Mouse (Mus musculus) T-helper 17 cell (primary cell): ENCODE measurements at regions not wholly inside any gene's neighbourhood (a gene's known extent, or its start where the extent isn't known, plus 50 kb on each side); places are given as distances from the start of the nearest gene placed in this dataset.

Experiments used
- in situ Hi-C, 2 experiments: fragments of 300-600 bp; cut with MboI, MseI; formaldehyde crosslinking; loops; 1 replicate in 1 of 2; 2 replicates in 1 of 2; pipeline ENCODE4 v1.15.1; 2025; ENCODE audit warnings: high pct_unique_total_duplicates in 2 of 2

- in situ Hi-C loops, result no loop called here
These were observed 311.9 kb downstream of the Gpat3 start for GRCm38 (mm10) chr5:101157416-101157815.

GRCm38 (mm10) chr5:101146345-101146744 is 300.8 kb downstream of the Gpat3 start:
- in situ Hi-C loops, result no loop called here

GRCm38 (mm10) chr5:101124941-101125453 is 279.5 kb downstream of the Gpat3 start:
- in situ Hi-C loops, result no loop called here

GRCm38 (mm10) chr5:101122914-101123313 is 277.4 kb downstream of the Gpat3 start:
- in situ Hi-C loops, result no loop called here

DNA sequence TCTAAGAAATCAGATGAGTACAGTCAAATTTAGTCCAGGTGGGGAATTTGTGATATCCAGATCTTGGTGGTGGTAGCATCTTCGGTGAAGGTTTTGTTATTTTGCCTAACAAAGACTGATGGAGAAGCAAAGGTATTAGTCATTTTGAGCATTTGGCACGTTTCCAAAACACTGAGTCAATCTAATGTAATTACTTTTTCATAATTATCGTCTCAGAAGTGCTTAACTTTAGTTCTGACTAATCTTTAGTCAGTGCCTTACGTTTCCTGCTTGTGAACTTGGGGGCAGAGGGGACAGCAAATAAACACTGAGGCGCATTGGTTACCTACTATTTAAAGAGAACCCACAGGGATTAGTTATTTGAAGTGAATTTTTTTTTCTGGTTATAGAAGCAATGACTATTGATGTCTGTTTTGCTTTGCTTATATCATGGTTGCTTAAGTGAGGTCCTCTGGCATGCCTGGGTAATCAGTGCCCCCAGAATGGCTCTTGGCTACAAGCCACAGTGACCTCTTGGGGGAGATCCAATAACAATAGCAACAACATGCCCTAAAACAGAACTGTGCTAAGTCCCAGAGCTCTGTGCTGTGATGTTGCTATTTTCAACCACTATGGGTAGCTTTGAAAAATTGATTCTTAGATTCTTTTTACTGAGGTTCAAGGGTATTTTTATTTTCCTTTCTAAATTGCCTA is 275.1 kb downstream of the Gpat3 start:
- in situ Hi-C loops, result no loop called here

DNA sequence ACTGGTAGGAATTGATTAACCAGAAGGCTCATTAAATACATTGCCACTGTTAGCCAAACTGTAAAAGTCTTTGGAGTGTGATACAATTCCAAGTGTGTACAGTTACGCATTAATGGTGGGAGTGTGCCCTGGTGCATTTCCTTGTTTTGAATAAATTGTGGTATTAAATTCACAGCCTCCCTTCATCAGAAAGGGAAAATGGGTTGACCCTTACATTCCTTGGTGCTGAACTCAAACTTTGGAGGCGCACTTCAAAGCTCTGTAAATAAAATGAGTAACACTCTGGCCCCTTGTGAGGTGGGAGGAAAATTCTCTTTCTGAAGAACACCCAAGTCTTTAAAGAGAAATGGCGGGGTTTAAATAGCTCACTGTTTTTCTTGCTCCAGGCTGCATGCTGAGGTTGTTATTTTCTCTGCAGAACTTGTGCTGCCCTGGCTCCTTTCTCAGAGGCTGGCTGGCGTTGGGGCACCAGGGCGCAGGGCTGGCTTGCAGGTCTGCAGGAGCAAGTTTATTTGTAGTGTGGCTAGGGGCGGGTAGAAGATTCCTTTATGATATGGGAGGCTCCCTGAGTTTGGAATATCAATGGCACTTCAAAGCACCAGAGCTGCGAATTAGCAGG is 266.7 kb downstream of the Gpat3 start:
- in situ Hi-C loops, result no loop called here

- in situ Hi-C loops, result no loop called here
These were observed 266.1 kb downstream of the Gpat3 start for GRCm38 (mm10) chr5:101111619-101112018.

DNA sequence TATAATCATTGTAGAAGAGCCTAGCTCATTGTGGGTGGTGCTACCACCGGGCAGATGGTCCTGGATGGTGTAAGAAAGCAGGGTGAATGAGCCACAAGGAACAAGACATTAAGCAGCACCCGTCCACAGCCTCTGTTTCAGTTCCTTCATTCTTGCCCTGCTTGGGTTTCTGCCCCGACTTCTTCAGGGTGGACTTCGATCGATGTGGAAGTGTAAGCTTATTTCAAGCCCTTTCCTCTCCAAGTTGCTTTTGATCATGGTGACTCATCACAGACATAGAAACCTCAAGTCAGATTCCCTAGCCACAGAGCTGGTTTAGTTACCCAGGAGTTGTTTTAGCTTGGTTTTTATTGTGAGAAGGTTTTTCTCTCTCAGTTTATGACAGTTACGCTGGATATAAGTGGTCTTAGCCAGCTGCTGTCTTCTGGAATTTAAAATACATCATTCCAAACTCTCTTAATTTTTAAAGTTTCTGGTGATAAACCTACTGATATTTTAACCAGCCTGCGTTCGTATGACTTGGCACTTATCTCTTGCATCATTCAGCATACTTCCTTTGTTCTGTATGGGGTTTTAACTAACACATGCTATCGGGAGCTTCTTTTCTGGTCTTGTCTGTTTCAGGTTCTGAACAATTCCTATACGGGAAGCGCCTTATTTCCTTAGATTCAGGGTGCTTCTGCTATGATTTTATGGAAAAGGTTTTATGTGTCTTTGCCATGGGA is 255.6 kb downstream of the Gpat3 start:
- in situ Hi-C loops, result no loop called here

- in situ Hi-C loops, result no loop called here
These were observed 245.6 kb downstream of the Gpat3 start for GRCm38 (mm10) chr5:101091027-101091598.

GRCm38 (mm10) chr5:101090415-101091026 is 245.0 kb downstream of the Gpat3 start:
- in situ Hi-C loops, result no loop called here

DNA sequence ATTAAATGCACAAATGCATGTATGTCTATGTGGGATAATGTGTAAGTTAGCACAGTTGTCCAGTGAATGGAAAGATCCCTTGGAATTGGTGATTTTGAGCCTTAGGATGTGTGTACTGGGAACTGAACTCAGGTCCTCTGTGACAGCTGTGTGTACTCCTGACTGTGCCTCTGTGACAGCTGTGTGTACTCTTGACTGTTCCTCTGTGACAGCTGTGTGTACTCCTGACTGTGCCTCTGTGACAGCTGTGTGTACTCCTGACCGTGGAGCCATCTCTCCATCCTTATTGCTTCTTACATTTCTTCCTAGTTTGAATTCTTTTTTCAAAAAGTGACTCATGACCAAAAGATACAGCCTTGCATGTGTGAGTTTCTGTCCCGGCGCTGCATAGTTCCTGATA is 239.7 kb downstream of the Gpat3 start:
- in situ Hi-C loops, result no loop called here

- in situ Hi-C loops, result no loop called here
These were observed 237.1 kb downstream of the Gpat3 start for GRCm38 (mm10) chr5:101082611-101083010.

- in situ Hi-C loops, result no loop called here
These were observed 218.8 kb downstream of the Gpat3 start for GRCm38 (mm10) chr5:101064308-101064707.

- in situ Hi-C loops, result no loop called here
These were observed 217.7 kb downstream of the Gpat3 start for GRCm38 (mm10) chr5:101063254-101063653.

DNA sequence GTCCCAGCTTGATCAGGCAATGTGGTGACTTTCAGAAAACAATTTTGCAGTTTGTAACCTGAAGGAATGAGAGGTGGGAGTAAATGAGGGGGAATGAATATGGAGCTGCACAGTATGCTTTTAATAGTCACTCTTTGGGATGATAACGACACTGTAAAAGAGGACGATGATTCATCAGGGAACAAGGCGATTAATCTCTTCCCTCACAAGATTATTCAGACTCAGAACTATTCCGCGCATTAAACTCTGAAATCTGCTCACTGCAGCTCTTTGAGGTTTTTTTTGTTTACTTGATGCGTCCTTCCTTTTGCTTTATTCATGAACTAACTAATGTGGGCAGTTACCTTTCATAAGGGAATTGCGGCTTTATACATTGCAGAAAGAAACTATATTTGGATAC is 206.1 kb downstream of the Gpat3 start:
- in situ Hi-C loops, result no loop called here

- in situ Hi-C loops, result loop anchor here in 1 of 2 experiments (5.0 kb wide), 1 partner anchor 78 kb away; no protein-coding TSS in a partner anchor
These were observed 195.0 kb downstream of the Gpat3 start for GRCm38 (mm10) chr5:101040488-101040887.

DNA sequence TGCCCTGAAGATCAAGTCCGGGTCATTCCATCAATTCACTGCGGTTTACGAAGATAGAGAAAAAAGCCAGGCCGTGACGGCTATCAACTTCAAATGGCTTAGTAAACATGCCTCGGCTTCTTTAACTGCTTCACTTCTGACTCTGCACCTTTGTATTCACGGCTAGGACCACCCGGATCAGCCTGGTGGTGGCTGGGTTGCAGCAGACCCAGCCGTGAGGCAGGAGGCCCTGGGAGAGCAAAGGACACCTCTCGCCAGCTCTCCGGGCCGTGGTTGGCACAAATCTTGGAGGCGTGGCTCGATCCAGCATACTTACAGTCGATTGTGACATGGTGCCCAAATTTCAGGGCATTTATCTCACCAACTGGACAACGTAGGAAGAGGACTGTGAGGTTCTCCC is 187.5 kb downstream of the Gpat3 start:
- in situ Hi-C loops, result no loop called here

- in situ Hi-C loops, result no loop called here
These were observed 186.8 kb downstream of the Gpat3 start for GRCm38 (mm10) chr5:101032147-101032900.

DNA sequence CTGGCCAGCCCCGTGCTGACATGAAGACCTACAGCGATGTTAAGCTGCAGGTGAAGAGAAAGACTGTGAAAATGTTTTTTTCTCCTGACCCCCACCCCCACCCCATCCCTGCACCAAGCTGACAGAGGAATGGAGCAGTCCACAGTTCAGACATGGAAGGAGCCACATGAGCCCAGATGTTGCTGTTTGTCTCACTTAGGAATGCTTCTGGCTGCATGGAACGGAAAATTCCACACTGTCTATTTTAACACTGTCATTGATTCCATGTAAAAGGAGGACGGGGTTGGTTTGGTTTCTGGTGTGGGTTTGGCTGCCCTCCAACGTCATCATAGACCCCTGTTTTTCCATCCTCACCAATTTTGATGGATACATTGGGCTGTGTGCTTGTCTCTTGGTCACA is 179.3 kb downstream of the Gpat3 start:
- in situ Hi-C loops, result loop anchor here in 1 of 2 experiments (25.0 kb wide), 1 partner anchor 663 kb away; no protein-coding TSS in a partner anchor

GRCm38 (mm10) chr5:101023784-101024183 is 178.3 kb downstream of the Gpat3 start:
- in situ Hi-C loops, result loop anchor here in 1 of 2 experiments (25.0 kb wide), 1 partner anchor 664 kb away; no protein-coding TSS in a partner anchor

DNA sequence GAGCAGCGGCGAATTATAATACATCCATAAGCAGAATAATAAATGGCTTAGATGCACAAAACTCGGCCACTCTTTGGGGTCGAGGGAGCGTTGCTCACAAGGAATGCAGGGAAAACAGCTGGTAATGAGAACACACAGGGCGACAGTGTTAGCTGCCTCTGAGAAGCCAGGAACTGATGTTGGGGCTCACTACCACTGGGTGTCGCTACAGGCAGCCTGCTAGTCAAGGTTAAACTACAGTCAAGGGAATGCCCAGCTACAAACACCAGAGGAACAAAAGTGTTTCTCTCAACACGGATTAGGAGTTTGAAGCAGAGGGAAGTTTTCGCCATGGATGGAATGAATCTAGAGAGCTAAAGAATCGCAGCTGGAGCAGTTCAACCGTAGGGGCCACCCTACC is 175.3 kb downstream of the Gpat3 start:
- in situ Hi-C loops, result loop anchor here in 1 of 2 experiments (25.0 kb wide), 1 partner anchor 667 kb away; no protein-coding TSS in a partner anchor
